Mouse (Mus musculus) stomach, postnatal 0 days (tissue): ENCODE results near the gene Gm28036.

Source experiments
- CTCF ChIP-seq: IDR thresholded peaks from 2 replicates; pipeline ENCODE4 v1.5.1; 2016; ENCODE audit warnings: antibody characterized with exemption, low read depth, mild to moderate bottlenecking, moderate library complexity
- EP300 ChIP-seq: optimal IDR thresholded peaks from 2 replicates; pipeline ENCODE3; 2016; ENCODE audit warnings: antibody characterized with exemption

GRCm38 (mm10) chr2:156089799-156090198 lies 37.1 kb downstream of the Gm28036 start:
- TF ChIP-seq CTCF, result no peak
- TF ChIP-seq EP300, result no peak
